Mouse (Mus musculus) cerebellum, postnatal 36 days (tissue): ENCODE results near the gene Sema3b.
A peak's percentile ranks its signal among the peaks of the same experiment; 100 is the strongest.

ENCODE experiments used
- DNase-seq, 2 experiments: peaks; one replicate each; pipeline ENCODE4 v3.0.0; 2021 to 2022; ENCODE audit warnings: mixed read lengths in 2 of 2

Sema3b gene

GRCm38 (mm10) chr9:107632478-107632877 is 23.4 kb upstream of the Sema3b start:
- no peak for DNase-seq

- DNase-seq, result no peak
These were observed 22.8 kb upstream of the Sema3b start for GRCm38 (mm10) chr9:107631861-107632260.

GRCm38 (mm10) chr9:107631311-107631826 is 22.3 kb upstream of the Sema3b start:
- DNase-seq, result no peak

- no peak for DNase-seq
These were observed 21.5 kb upstream of the Sema3b start for GRCm38 (mm10) chr9:107630576-107630975.

GRCm38 (mm10) chr9:107629901-107630425 is 20.9 kb upstream of the Sema3b start:
- DNase-seq, result no peak

GRCm38 (mm10) chr9:107629411-107629730 is 20.3 kb upstream of the Sema3b start:
- DNase-seq, result no peak

GRCm38 (mm10) chr9:107628721-107629410 is 19.8 kb upstream of the Sema3b start:
- no peak for DNase-seq

- DNase-seq, result no peak
These were observed 18.6 kb upstream of the Sema3b start for GRCm38 (mm10) chr9:107627387-107628255.

- peak; percentile 65 to 77 for DNase-seq
These were observed 17.8 kb upstream of the Sema3b start for GRCm38 (mm10) chr9:107626844-107627277.

- peak in 1 of 2 experiments; percentile 45 for DNase-seq
These were observed 17.3 kb upstream of the Sema3b start for GRCm38 (mm10) chr9:107626158-107626843.

- DNase-seq, result no peak
These were observed 16.5 kb upstream of the Sema3b start for GRCm38 (mm10) chr9:107625351-107626128.

- no peak for DNase-seq
These were observed 15.9 kb upstream of the Sema3b start for GRCm38 (mm10) chr9:107624951-107625350.

- DNase-seq, result no peak
These were observed 15.5 kb upstream of the Sema3b start for GRCm38 (mm10) chr9:107624539-107624938.

GRCm38 (mm10) chr9:107620954-107621353 is 11.9 kb upstream of the Sema3b start:
- no peak for DNase-seq

GRCm38 (mm10) chr9:107619546-107619879 is 10.5 kb upstream of the Sema3b start:
- no peak for DNase-seq

GRCm38 (mm10) chr9:107618778-107619545 is 9.9 kb upstream of the Sema3b start:
- no peak for DNase-seq

- no peak for DNase-seq
These were observed 9.1 kb upstream of the Sema3b start for GRCm38 (mm10) chr9:107618098-107618497.

GRCm38 (mm10) chr9:107617461-107617860 is 8.4 kb upstream of the Sema3b start:
- DNase-seq, result no peak

- no peak for DNase-seq
These were observed 6.0 kb upstream of the Sema3b start for GRCm38 (mm10) chr9:107615035-107615434.

- DNase-seq, result no peak
These were observed 4.0 kb upstream of the Sema3b start for GRCm38 (mm10) chr9:107612945-107613569.
